Mouse (Mus musculus): ENCODE data around the gene Ak5. TPM values are rescaled to one million over a fixed set of nuclear protein-coding genes. Genes with fewer than 3 reads are reported as not detected.

Ak5 gene
- polyA plus RNA-seq, 1 experiment from 2014 or later = 1.3 TPM

GRCm38 (mm10) chr3:152694950-152695349, 26.8 kb upstream of the Ak5 start:
- no peak for ATAC-seq (ENCODE audit: insufficient number of reproducible peaks, low FRiP score, low TSS enrichment, low read depth)
- 88% methylated on average over 3 of the region's 3 CpGs for WGBS
- H3K4me3 ChIP-seq (replicated peaks) = no peak overlapping the region
- no peak overlapping the region for H3K27ac ChIP-seq (replicated peaks)
- H3K4me1 ChIP-seq = no peaks in the 10 kb centered on the region
- no peaks in the 10 kb centered on the region for H3K9me3 ChIP-seq (replicated peaks)
- no peaks in the 10 kb centered on the region for H3K36me3 ChIP-seq
- H3K4me2 ChIP-seq (replicated peaks) = no peak overlapping the region
- no peak overlapping the region for H3K9ac ChIP-seq
- H3K27me3 ChIP-seq = no peaks in the 10 kb centered on the region

DNA sequence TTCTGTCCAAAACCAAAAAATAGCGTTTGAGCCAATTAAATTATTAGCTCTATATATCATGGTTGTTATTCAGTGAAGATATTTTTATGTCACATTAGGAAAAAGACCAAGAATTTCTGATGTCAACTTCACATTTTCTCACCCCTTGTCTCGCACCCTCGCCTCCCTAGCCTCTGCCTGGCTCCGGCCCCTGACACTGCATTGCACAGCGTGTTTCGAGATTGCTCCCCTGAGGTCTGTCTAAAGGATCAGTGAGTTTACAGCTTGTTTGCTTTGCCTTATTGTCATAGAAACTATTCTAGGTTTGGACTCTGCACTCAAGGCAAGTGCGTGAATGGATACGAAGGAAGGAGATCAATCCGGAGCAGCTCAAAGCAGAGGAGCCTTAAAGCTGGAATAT, 20.9 kb upstream of the Ak5 start:
- H3K9ac ChIP-seq = no peak overlapping the region
- H3K9me3 ChIP-seq (replicated peaks) = no peaks in the 10 kb centered on the region
- WGBS = 84% methylated on average over 9 of the region's 9 CpGs
- H3K27me3 ChIP-seq = no peaks in the 10 kb centered on the region
- no peak for ATAC-seq (ENCODE audit: insufficient number of reproducible peaks, low FRiP score, low TSS enrichment, low read depth)
- no peak overlapping the region for H3K4me2 ChIP-seq (replicated peaks)
- H3K27ac ChIP-seq (replicated peaks) = no peak overlapping the region
- no peaks in the 10 kb centered on the region for H3K36me3 ChIP-seq
- H3K4me3 ChIP-seq (replicated peaks) = no peak overlapping the region
- no peaks in the 10 kb centered on the region for H3K4me1 ChIP-seq

GRCm38 (mm10) chr3:152688532-152688931, 20.4 kb upstream of the Ak5 start:
- no peaks in the 10 kb centered on the region for H3K4me1 ChIP-seq
- no peak overlapping the region for H3K4me2 ChIP-seq (replicated peaks)

GRCm38 (mm10) chr3:152674663-152675062, 6.5 kb upstream of the Ak5 start:
- no peak for ATAC-seq (ENCODE audit: insufficient number of reproducible peaks, low FRiP score, low TSS enrichment, low read depth)
- WGBS = 65% methylated on average over 6 of the region's 6 CpGs
- H3K4me2 ChIP-seq (replicated peaks) = no peak overlapping the region
- no peak overlapping the region for H3K4me3 ChIP-seq (replicated peaks)
- no peak overlapping the region for H3K27ac ChIP-seq (replicated peaks)
- no peaks in the 10 kb centered on the region for H3K4me1 ChIP-seq
- no peak overlapping the region for H3K9ac ChIP-seq
- H3K27me3 ChIP-seq = no peaks in the 10 kb centered on the region
- no peaks in the 10 kb centered on the region for H3K9me3 ChIP-seq (replicated peaks)
- H3K36me3 ChIP-seq = no peaks in the 10 kb centered on the region

More at GRCm38 (mm10) chr3:152688532-152688931, 20.4 kb upstream of the Ak5 start:
- ATAC-seq (ENCODE audit: insufficient number of reproducible peaks, low FRiP score, low TSS enrichment, low read depth) = no peak
- Histone ChIP-seq H3K36me3 (no peaks in the 10 kb centered on the region), H3K27ac (replicated peaks) (no peak overlapping the region), H3K9ac (no peak overlapping the region), H3K27me3 (no peaks in the 10 kb centered on the region), H3K9me3 (replicated peaks) (no peaks in the 10 kb centered on the region), H3K4me3 (replicated peaks) (no peak overlapping the region)
- 69% methylated on average over 5 of the region's 5 CpGs for WGBS

DNA sequence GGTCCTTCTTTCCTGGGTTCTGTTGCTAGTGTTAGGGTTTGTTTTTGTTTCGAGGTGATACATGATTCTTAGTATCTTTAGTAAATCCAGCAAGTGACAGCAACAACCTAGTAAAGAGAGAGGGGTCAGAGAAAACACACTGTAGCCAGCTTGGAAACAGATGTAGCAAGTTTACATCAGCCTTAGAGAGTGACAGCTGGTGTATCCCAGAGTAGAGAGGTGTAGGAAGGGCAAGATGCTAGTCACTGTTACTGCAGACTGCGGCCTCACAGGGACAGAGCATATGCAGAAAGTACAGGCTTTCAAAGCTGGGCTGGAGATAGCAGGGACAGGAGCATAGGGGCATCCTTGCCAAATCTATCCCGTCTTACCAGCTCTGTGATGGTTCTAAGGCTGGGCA, 1.6 kb upstream of the Ak5 start:
- H3K9ac ChIP-seq = no peak overlapping the region
- ATAC-seq (ENCODE audit: insufficient number of reproducible peaks, low FRiP score, low TSS enrichment, low read depth) = no peak
- H3K36me3 ChIP-seq = no peaks in the 10 kb centered on the region
- H3K27ac ChIP-seq (replicated peaks) = no peak overlapping the region
- 69% methylated on average over 3 of the region's 3 CpGs for WGBS
- peaks cover 37% of the 10 kb centered on the region for H3K27me3 ChIP-seq
- H3K4me3 ChIP-seq (replicated peaks) = no peak overlapping the region
- H3K4me2 ChIP-seq (replicated peaks) = no peak overlapping the region
- H3K9me3 ChIP-seq (replicated peaks) = no peaks in the 10 kb centered on the region
- H3K4me1 ChIP-seq = peaks cover 10% of the 10 kb centered on the region

DNA sequence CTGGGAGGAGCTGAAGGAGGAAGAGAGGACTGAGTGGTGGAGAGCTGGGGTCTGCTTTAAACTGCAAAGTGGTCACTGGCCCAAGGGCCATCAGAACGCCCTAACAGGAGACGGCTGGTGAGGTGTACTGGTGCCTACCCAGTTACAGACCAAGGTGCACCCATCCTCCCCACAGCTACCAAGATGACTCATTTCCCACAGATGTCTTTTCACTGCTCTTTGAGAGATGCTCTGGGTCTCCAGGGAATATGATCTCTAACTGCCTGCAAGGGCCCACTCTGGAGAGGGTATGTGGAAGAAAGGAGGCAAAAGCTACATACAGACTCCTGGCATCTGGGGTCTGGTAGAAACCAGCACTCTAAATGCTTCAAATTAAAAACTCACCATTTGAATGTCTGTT, 633 bp upstream of the Ak5 start:
- H3K9me3 ChIP-seq (replicated peaks) = no peaks in the 10 kb centered on the region
- H3K4me2 ChIP-seq (replicated peaks) = no peak overlapping the region
- H3K27ac ChIP-seq (replicated peaks) = no peak overlapping the region
- no peak overlapping the region for H3K4me3 ChIP-seq (replicated peaks)
- WGBS = 79% methylated on average over 2 of the region's 2 CpGs
- peaks cover 37% of the 10 kb centered on the region for H3K27me3 ChIP-seq
- ATAC-seq (ENCODE audit: insufficient number of reproducible peaks, low FRiP score, low TSS enrichment, low read depth) = no peak
- H3K4me1 ChIP-seq = peaks cover 10% of the 10 kb centered on the region
- no peaks in the 10 kb centered on the region for H3K36me3 ChIP-seq
- H3K9ac ChIP-seq = no peak overlapping the region

DNA sequence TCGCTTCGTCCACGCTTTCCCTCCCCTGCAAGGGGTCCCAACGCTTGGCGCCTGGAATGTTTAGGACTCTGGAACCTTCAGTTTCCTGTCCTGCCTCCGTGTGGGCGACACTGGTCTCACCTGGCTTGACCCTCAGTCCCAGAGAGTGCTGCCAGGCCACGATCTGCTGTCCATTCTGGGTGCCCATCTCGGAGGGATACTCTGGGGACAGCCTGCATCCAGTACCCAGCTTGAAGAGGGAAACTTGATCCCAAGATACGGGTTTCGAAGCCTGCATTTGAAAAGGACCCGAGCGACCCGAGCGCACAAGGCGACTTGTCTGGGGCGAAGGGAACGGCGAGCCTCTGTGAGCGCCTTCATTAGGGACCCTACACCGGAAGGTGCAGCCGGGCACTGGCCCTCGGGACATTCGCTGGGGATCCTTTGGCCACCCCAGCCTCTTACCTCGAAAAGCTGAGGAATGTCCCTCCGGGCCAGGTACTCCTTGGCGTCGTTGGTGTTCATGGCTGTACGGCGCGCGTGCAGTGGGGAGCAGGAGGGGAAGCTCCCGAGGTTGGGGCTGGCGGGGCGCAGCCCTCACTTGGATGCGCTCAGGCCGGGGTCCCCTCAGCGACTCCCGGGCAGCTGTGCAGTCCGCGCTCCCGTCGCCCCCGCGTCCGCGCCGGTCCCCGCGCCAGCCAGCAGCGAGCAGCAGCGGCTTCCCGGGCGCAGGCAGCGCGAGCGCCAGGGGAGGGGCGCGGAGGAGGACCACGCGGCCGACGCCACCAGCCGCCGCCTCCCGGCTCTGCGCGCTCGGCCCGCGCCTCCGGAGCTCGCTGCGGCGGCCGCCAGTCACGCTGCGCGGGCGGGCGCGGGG, 576 bp downstream of the Ak5 start:
- Histone ChIP-seq H3K9me3 (replicated peaks) (no peaks in the 10 kb centered on the region), H3K36me3 (no peaks in the 10 kb centered on the region), H3K27me3 (peaks cover 37% of the 10 kb centered on the region), H3K4me2 (replicated peaks) (peak overlapping the region; percentile 92), H3K9ac (peak overlapping the region; percentile 9; the same call in 1 of the 2 replicates), H3K4me1 (peaks cover 10% of the 10 kb centered on the region), H3K4me3 (replicated peaks) (peak overlapping the region; percentile 51), H3K27ac (replicated peaks) (no peak overlapping the region)
- peak; percentile 67; the same call in 1 of the 2 replicates for ATAC-seq (ENCODE audit: insufficient number of reproducible peaks, low FRiP score, low TSS enrichment, low read depth)
- under 1% methylated on average over 80 of the region's 82 CpGs for WGBS

GRCm38 (mm10) chr3:152666991-152667355, 1.2 kb downstream of the Ak5 start:
- WGBS = 1% methylated on average over 16 of the region's 16 CpGs
- Histone ChIP-seq H3K27me3 (peaks cover 37% of the 10 kb centered on the region), H3K9ac (0 out of 2 replicates have a peak overlapping the region, but pooled peaks have one; percentile 9), H3K4me2 (replicated peaks) (peak overlapping the region; percentile 92), H3K9me3 (replicated peaks) (no peaks in the 10 kb centered on the region), H3K4me1 (peaks cover 10% of the 10 kb centered on the region), H3K27ac (replicated peaks) (no peak overlapping the region), H3K36me3 (no peaks in the 10 kb centered on the region), H3K4me3 (replicated peaks) (peak overlapping the region; percentile 51)
- ATAC-seq (ENCODE audit: insufficient number of reproducible peaks, low FRiP score, low TSS enrichment, low read depth) = no peak

GRCm38 (mm10) chr3:152658592-152658991, 9.6 kb downstream of the Ak5 start:
- Histone ChIP-seq H3K4me2 (replicated peaks) (no peak overlapping the region), H3K27ac (replicated peaks) (no peak overlapping the region), H3K9me3 (replicated peaks) (no peaks in the 10 kb centered on the region), H3K4me3 (replicated peaks) (no peak overlapping the region), H3K9ac (no peak overlapping the region), H3K36me3 (no peaks in the 10 kb centered on the region), H3K27me3 (no peaks in the 10 kb centered on the region), H3K4me1 (no peaks in the 10 kb centered on the region)
- 89% methylated on average over 2 of the region's 2 CpGs for WGBS
- no peak for ATAC-seq (ENCODE audit: insufficient number of reproducible peaks, low FRiP score, low TSS enrichment, low read depth)

- 84% methylated on average over 2 of the region's 2 CpGs for WGBS
- no peaks in the 10 kb centered on the region for H3K27me3 ChIP-seq
- no peaks in the 10 kb centered on the region for H3K4me1 ChIP-seq
- no peak overlapping the region for H3K9ac ChIP-seq
- no peaks in the 10 kb centered on the region for H3K36me3 ChIP-seq
- H3K4me2 ChIP-seq (replicated peaks) = no peak overlapping the region
- no peaks in the 10 kb centered on the region for H3K9me3 ChIP-seq (replicated peaks)
- no peak overlapping the region for H3K4me3 ChIP-seq (replicated peaks)
- no peak overlapping the region for H3K27ac ChIP-seq (replicated peaks)
- ATAC-seq (ENCODE audit: insufficient number of reproducible peaks, low FRiP score, low TSS enrichment, low read depth) = no peak
Measured at GRCm38 (mm10) chr3:152651991-152652390, 16.2 kb downstream of the Ak5 start.

DNA sequence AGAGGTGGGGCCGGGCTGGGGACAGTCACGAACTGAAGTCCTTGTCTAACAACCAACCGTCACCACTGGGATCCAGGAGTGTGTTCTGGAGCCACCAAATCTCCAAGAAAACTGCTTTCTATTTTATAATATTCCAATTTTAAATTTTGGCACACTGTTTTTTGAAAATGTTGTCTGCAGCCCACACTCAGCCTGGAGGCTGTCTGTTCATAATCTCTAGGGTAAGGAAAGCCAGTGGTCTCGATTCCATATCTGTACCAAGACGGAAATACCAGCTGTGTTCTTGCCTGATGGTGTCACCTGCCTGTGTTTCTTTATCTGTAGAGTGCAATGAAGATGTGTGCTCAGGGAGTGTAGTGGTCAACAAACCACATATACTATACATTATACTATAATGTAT, 23.6 kb downstream of the Ak5 start:
- H3K4me2 ChIP-seq (replicated peaks) = no peak overlapping the region
- 86% methylated on average over 5 of the region's 5 CpGs for WGBS

More for the DNA sequence above, 23.6 kb downstream of the Ak5 start:
- Histone ChIP-seq H3K27me3 (no peaks in the 10 kb centered on the region), H3K36me3 (no peaks in the 10 kb centered on the region), H3K4me3 (replicated peaks) (no peak overlapping the region), H3K9ac (no peak overlapping the region), H3K9me3 (replicated peaks) (no peaks in the 10 kb centered on the region), H3K4me1 (no peaks in the 10 kb centered on the region), H3K27ac (replicated peaks) (no peak overlapping the region)
- no peak for ATAC-seq (ENCODE audit: insufficient number of reproducible peaks, low FRiP score, low TSS enrichment, low read depth)

All from embryonic facial prominence, embryonic 15.5 days (tissue).